Mouse (Mus musculus): Measurements from ENCODE around the gene Mocs2.

DNA sequence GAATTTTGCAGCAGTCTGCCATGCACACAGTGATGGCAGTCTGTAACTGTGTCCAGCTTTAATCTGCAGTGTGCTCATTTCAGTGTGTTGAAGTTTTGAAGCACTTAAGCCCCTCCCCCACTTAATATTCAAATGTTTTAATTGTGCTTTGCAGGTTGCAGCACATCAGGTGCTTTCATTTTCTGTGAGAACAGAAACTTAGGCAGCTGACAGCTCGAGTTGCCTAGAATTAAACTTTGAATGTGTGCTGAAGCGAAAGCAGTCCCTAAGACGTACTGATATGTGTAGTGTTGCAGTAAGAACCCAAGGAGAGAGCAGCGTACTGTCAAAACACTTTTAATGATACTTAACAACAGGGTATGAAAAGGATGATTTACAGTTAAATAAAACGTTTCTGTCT, 14.7 kb downstream of the Mocs2 start:
- TF ChIP-seq CTCF (IDR thresholded peaks at IDR 0.05; ENCODE audit: low read depth) (no peak), EP300 (IDR thresholded peaks at IDR 0.05; ENCODE audit: low read depth) (no peak)
